Mouse (Mus musculus): ENCODE results near the gene Gm7075. TPM values are rescaled to one million over a fixed set of nuclear protein-coding genes. Genes with fewer than 3 reads are reported as not detected.

Gene Gm7075
- polyA plus RNA-seq, 1 experiment from 2014 or later, result not detected

DNA sequence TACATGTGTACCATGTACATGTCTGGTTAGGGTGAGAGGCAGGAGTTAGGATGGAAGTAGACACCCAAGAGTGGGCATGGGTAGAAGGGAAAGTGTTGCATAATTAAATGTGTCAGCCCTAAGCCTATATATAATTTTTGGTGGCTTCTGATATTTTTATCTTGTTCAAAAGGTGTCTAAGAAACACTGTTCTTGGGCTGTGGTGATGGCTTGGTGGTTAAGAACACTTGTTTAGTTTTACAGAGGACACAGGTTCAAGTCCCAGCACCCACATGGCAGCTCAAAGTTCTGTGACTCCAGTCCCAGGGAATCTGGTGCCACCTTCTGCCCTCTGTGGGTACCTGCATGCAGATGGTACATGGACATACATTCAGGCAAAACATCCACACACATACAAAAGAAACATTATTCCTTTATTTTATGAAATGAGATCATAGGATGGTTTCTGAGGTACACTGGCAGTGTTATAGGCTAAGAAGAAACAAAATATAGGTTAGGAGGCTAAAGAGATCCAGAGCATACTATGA is 17.2 kb upstream of the Gm7075 start:
- H3K27ac ChIP-seq (ENCODE audit: low read depth, low read length), result no peak overlapping the region
- H3K4me1 ChIP-seq (replicated peaks; ENCODE audit: control insufficient read depth, insufficient read depth, low read length), result no peaks in the 10 kb centered on the region
- H3K9ac ChIP-seq (ENCODE audit: low read length), result no peak overlapping the region
- ATAC-seq (replicated peaks; ENCODE audit: low FRiP score), result no peak
- H3K27me3 ChIP-seq (ENCODE audit: control insufficient read depth, insufficient read depth, low read length), result no peaks in the 10 kb centered on the region
- H3K4me2 ChIP-seq (ENCODE audit: low read depth, low read length, severe bottlenecking), result no peak overlapping the region
- H3K9me3 ChIP-seq (ENCODE audit: control insufficient read depth, low read length), result no peaks in the 10 kb centered on the region
- H3K4me3 ChIP-seq (ENCODE audit: low read depth, low read length), result no peak overlapping the region
- DNase-seq (ENCODE audit: low spot score), result no peak
- no peaks in the 10 kb centered on the region for H3K36me3 ChIP-seq (ENCODE audit: control insufficient read depth, insufficient read depth, low read length)

DNA sequence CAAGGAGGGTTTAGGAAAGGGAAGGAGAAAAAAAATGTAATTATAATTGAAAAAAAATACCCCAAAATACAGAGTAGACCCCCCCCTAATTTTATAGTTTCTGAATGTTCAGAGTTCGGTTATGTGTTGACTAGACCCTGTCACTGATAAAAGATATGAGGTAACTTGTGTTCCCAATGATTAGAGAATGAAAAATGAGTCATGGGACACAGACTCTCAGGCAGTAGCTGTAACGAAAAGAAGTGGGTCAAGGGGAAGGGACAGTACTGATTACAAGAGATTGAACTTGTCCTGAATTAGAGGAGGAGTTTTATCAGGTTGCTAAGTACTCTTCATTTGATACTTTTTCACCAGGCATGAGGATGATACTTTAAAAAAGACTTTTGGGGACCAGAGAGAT is 11.3 kb upstream of the Gm7075 start:
- 84% methylated on average over 2 of the region's 2 CpGs for WGBS
- Histone ChIP-seq H3K27ac (ENCODE audit: low read depth, low read length) (no peak overlapping the region), H3K4me2 (ENCODE audit: low read depth, low read length, severe bottlenecking) (no peak overlapping the region), H3K27me3 (ENCODE audit: control insufficient read depth, insufficient read depth, low read length) (no peaks in the 10 kb centered on the region), H3K36me3 (ENCODE audit: control insufficient read depth, insufficient read depth, low read length) (no peaks in the 10 kb centered on the region), H3K4me1 (replicated peaks; ENCODE audit: control insufficient read depth, insufficient read depth, low read length) (no peaks in the 10 kb centered on the region), H3K9me3 (ENCODE audit: control insufficient read depth, low read length) (no peaks in the 10 kb centered on the region), H3K9ac (ENCODE audit: low read length) (no peak overlapping the region), H3K4me3 (ENCODE audit: low read depth, low read length) (no peak overlapping the region)
- DNase-seq (ENCODE audit: low spot score) (no peak), ATAC-seq (replicated peaks; ENCODE audit: low FRiP score) (no peak)

DNA sequence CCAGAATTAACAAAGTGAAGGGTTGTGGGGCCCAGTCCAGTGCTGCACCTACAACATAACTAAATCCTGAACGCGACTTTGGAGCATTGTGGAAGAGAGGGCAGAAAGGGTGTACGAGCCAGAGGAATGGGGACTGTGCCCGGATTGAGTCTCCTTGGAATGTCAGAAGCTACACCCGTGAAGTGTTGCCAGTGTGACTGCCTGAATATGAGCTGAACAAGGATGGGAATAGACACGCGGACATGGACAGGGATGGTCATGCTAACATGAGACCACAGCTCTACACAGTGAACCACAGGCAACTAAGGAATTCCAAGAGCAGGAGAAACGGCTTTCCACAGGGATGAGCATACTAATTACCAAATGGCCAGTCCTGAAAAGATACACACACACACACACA is 10.5 kb upstream of the Gm7075 start:
- Histone ChIP-seq H3K4me2 (ENCODE audit: low read depth, low read length, severe bottlenecking) (no peak overlapping the region), H3K36me3 (ENCODE audit: control insufficient read depth, insufficient read depth, low read length) (no peaks in the 10 kb centered on the region), H3K9ac (ENCODE audit: low read length) (no peak overlapping the region), H3K27ac (ENCODE audit: low read depth, low read length) (no peak overlapping the region), H3K27me3 (ENCODE audit: control insufficient read depth, insufficient read depth, low read length) (no peaks in the 10 kb centered on the region), H3K4me1 (replicated peaks; ENCODE audit: control insufficient read depth, insufficient read depth, low read length) (no peaks in the 10 kb centered on the region), H3K4me3 (ENCODE audit: low read depth, low read length) (no peak overlapping the region), H3K9me3 (ENCODE audit: control insufficient read depth, low read length) (no peaks in the 10 kb centered on the region)
- ATAC-seq (replicated peaks; ENCODE audit: low FRiP score) (no peak), DNase-seq (ENCODE audit: low spot score) (no peak)
- 90% methylated on average over 8 of the region's 8 CpGs for WGBS

DNA sequence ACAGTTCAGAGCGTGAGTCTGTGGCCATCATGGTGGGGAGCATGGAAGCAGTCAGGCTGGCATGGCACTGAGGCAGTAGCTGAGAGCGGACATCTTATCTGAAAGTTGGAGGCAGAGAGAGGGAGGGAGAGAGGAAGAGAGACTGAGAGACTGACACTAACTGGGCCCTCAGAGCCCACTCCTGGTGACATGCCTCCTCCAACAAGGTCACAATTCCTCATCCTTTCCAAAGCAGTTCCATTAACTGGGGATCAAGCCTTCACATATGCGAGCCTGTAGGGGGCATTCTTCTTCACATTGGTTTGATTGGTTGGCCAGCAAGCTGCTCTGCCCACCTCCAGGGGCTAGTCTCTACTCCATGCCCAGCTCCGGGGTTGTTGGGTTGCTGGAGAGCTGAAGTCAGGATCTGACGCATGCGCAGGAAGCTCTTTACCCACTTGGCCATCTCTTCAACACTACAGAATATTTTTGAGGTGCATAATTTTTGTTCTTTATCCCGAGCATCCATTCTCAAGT is 9.7 kb upstream of the Gm7075 start:
- H3K9me3 ChIP-seq (ENCODE audit: control insufficient read depth, low read length), result no peaks in the 10 kb centered on the region
- H3K4me1 ChIP-seq (replicated peaks; ENCODE audit: control insufficient read depth, insufficient read depth, low read length), result no peaks in the 10 kb centered on the region
- DNase-seq (ENCODE audit: low spot score) (no peak), ATAC-seq (replicated peaks; ENCODE audit: low FRiP score) (no peak)
- no peaks in the 10 kb centered on the region for H3K36me3 ChIP-seq (ENCODE audit: control insufficient read depth, insufficient read depth, low read length)
- no peaks in the 10 kb centered on the region for H3K27me3 ChIP-seq (ENCODE audit: control insufficient read depth, insufficient read depth, low read length)
- H3K9ac ChIP-seq (ENCODE audit: low read length), result no peak overlapping the region
- H3K4me2 ChIP-seq (ENCODE audit: low read depth, low read length, severe bottlenecking), result no peak overlapping the region
- no peak overlapping the region for H3K27ac ChIP-seq (ENCODE audit: low read depth, low read length)
- no peak overlapping the region for H3K4me3 ChIP-seq (ENCODE audit: low read depth, low read length)
- 88% methylated on average over 7 of the region's 7 CpGs for WGBS

DNA sequence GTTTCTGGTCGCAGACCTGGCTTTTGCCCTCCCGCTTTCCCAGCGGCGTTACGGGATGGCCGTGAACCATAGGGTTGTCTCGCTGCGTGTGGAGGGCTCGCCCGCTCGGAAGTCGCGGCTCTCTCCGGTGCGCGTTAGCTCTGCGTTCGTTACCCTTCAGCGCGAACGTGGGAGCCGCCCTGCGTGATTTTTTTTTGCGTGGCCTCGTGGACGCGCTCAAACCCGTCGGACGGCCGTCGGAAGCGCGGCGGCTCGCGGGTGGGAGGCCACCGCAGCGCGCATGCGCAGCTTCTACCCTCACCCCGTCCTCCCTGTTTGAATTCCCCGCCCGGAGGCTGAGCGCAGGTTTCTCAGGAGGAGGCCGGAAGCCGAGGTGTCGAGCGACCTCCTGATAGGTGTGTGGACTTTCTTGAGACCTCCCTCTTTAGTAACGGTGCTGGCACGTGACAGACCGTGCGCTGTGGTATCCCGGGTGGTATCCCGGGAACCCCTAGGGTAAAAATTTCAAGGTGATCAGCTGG is 8.3 kb upstream of the Gm7075 start, which contains the start of gene Ctnna3:
Gene Ctnna3, plus strand, starts transcription at position 314 of the 521 bp plus-strand sequence.
- WGBS, result under 1% methylated on average over 54 of the region's 55 CpGs
- Histone ChIP-seq H3K27me3 (ENCODE audit: control insufficient read depth, insufficient read depth, low read length) (no peaks in the 10 kb centered on the region), H3K9me3 (ENCODE audit: control insufficient read depth, low read length) (no peaks in the 10 kb centered on the region), H3K9ac (ENCODE audit: low read length) (peak within 1 kb of the TSS; percentile 72), H3K4me2 (ENCODE audit: low read depth, low read length, severe bottlenecking) (peak within 1 kb of the TSS; percentile 63), H3K4me3 (ENCODE audit: low read depth, low read length) (peak within 1 kb of the TSS; percentile 80), H3K4me1 (replicated peaks; ENCODE audit: control insufficient read depth, insufficient read depth, low read length) (no peaks in the 10 kb centered on the region), H3K27ac (ENCODE audit: low read depth, low read length) (peak within 1 kb of the TSS; percentile 57; the same call in 1 of the 2 replicates), H3K36me3 (ENCODE audit: control insufficient read depth, insufficient read depth, low read length) (no peaks in the 10 kb centered on the region)
- DNase-seq (ENCODE audit: low spot score) (peak; percentile 96), ATAC-seq (replicated peaks; ENCODE audit: low FRiP score) (peak; percentile 94)

DNA sequence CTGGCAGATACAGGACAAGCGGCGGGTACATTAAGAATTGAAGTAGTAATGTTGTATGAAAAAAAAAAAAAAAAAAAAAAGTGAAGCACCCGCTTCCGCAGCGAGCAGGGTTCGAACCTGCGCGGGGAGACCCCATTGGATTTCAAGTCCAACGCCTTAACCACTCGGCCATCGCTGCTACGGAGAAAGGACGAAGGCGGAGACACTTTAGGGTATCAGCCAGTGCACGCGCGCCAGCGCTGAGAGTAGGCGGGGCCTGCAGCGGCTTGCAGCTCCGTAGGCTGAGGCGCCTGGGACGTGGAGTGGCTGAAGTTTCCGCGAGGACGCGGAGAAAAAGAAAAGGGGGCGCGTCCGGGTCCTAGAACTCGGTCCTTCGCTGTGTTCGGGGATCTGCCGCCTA is 7.8 kb upstream of the Gm7075 start:
- Histone ChIP-seq H3K9me3 (ENCODE audit: control insufficient read depth, low read length) (no peaks in the 10 kb centered on the region), H3K4me2 (ENCODE audit: low read depth, low read length, severe bottlenecking) (peak overlapping the region; percentile 63), H3K4me3 (ENCODE audit: low read depth, low read length) (peak overlapping the region; percentile 80), H3K9ac (ENCODE audit: low read length) (peak overlapping the region; percentile 72), H3K36me3 (ENCODE audit: control insufficient read depth, insufficient read depth, low read length) (no peaks in the 10 kb centered on the region), H3K27ac (ENCODE audit: low read depth, low read length) (peak overlapping the region; percentile 57; the same call in 1 of the 2 replicates), H3K4me1 (replicated peaks; ENCODE audit: control insufficient read depth, insufficient read depth, low read length) (no peaks in the 10 kb centered on the region), H3K27me3 (ENCODE audit: control insufficient read depth, insufficient read depth, low read length) (no peaks in the 10 kb centered on the region)
- ATAC-seq (replicated peaks; ENCODE audit: low FRiP score) (peak; percentile 94), DNase-seq (ENCODE audit: low spot score) (peak; percentile 99)
- whole genome bisulfite sequencing, result under 1% methylated on average over 34 of the region's 34 CpGs

GRCm38 (mm10) chr10:63429023-63429340 is 7.4 kb upstream of the Gm7075 start:
- H3K9me3 ChIP-seq (ENCODE audit: control insufficient read depth, low read length), result no peaks in the 10 kb centered on the region
- H3K4me1 ChIP-seq (replicated peaks; ENCODE audit: control insufficient read depth, insufficient read depth, low read length), result no peaks in the 10 kb centered on the region

GRCm38 (mm10) chr10:63428243-63429022 is 6.8 kb upstream of the Gm7075 start:
- Histone ChIP-seq H3K36me3 (ENCODE audit: control insufficient read depth, insufficient read depth, low read length) (no peaks in the 10 kb centered on the region), H3K27me3 (ENCODE audit: control insufficient read depth, insufficient read depth, low read length) (no peaks in the 10 kb centered on the region), H3K4me1 (replicated peaks; ENCODE audit: control insufficient read depth, insufficient read depth, low read length) (no peaks in the 10 kb centered on the region), H3K4me2 (ENCODE audit: low read depth, low read length, severe bottlenecking) (peak overlapping the region; percentile 63), H3K9me3 (ENCODE audit: control insufficient read depth, low read length) (no peaks in the 10 kb centered on the region), H3K4me3 (ENCODE audit: low read depth, low read length) (peak overlapping the region; percentile 80), H3K9ac (ENCODE audit: low read length) (peak overlapping the region; percentile 60), H3K27ac (ENCODE audit: low read depth, low read length) (peak overlapping the region; percentile 37; the same call in 1 of the 2 replicates)
- 26% methylated on average over 19 of the region's 19 CpGs for WGBS
- DNase-seq (ENCODE audit: low spot score), result peak; percentile 67
- no peak for ATAC-seq (replicated peaks; ENCODE audit: low FRiP score)

More at GRCm38 (mm10) chr10:63429023-63429340, 7.4 kb upstream of the Gm7075 start:
- Histone ChIP-seq H3K4me2 (ENCODE audit: low read depth, low read length, severe bottlenecking) (peak overlapping the region; percentile 63), H3K4me3 (ENCODE audit: low read depth, low read length) (peak overlapping the region; percentile 80), H3K36me3 (ENCODE audit: control insufficient read depth, insufficient read depth, low read length) (no peaks in the 10 kb centered on the region), H3K9ac (ENCODE audit: low read length) (peak overlapping the region; percentile 60), H3K27ac (ENCODE audit: low read depth, low read length) (peak overlapping the region; percentile 37; the same call in 1 of the 2 replicates), H3K27me3 (ENCODE audit: control insufficient read depth, insufficient read depth, low read length) (no peaks in the 10 kb centered on the region)
- ATAC-seq (replicated peaks; ENCODE audit: low FRiP score) (no peak), DNase-seq (ENCODE audit: low spot score) (no peak)
- 3% methylated on average over 11 of the region's 11 CpGs for WGBS
